In the genomic region with DNA sequence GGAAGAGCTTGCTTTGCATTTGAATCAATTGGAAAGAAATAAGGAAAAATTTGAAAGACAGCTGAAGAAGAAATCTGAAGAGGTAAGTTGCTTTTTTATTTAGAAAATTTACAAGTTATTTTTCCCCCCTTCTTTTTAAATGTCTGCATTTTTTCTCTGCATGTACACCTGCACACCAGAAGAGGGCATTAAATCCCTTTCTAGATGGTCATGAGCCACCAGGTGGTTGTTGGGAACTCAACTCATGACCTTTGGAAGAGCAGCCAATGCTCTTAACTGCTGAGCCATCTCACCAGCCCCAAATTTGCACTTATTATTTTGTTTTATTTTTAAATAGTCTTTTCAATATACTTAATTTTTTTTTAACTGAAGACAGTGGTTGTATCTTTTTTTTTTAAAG, we compare ENCODE assay signal across 25 mouse cellular contexts. TPM values are rescaled to one million over a fixed set of nuclear protein-coding genes. Genes with fewer than 3 reads are reported as not detected.
DNase-seq lines count a peak whose midpoint lies in the region; ATAC-seq and TF ChIP-seq lines count a peak whose summit lies in the region.
"Had no signal": no experiment of that assay in that cellular context is flagged by ENCODE, and none has a peak within 500 bp of the region (broad histone marks: within the 10 kb centered on the region; RNA-seq: fewer than 3 reads in every experiment).

No protein-coding gene starts in this region.

- H3K36me3 ChIP-seq in kidney, postnatal 0 days (ENCODE audit: insufficient read depth, low read length), result no peaks in the 10 kb centered on the region
- no peaks in the 10 kb centered on the region for H3K36me3 ChIP-seq in heart, embryonic 11.5 days (ENCODE audit: control insufficient read depth, insufficient read depth, low read length)
- H3K36me3 ChIP-seq: hindbrain, embryonic 12.5 days; limb, embryonic 10.5 days; liver, embryonic 13.5 days; lung, embryonic 15.5 days; neural tube, embryonic 12.5 days had no signal

- no peak overlapping the region for H3K4me2 ChIP-seq in kidney, postnatal 0 days (ENCODE audit: low read length)
- no peak overlapping the region for H3K4me2 ChIP-seq in heart, embryonic 11.5 days
- H3K4me2 ChIP-seq: hindbrain, embryonic 12.5 days; liver, embryonic 13.5 days; lung, embryonic 15.5 days; midbrain, embryonic 11.5 days; neural tube, embryonic 12.5 days had no signal

- no peak overlapping the region for H3K27ac ChIP-seq in kidney, postnatal 0 days
- H3K27ac ChIP-seq in heart, embryonic 11.5 days (ENCODE audit: low read depth, low read length), result no peak overlapping the region
- H3K27ac ChIP-seq: hindbrain, embryonic 12.5 days; limb, embryonic 10.5 days; liver, embryonic 13.5 days; lung, embryonic 15.5 days; neural tube, embryonic 12.5 days had no signal

- H3K27me3 ChIP-seq in kidney, postnatal 0 days (ENCODE audit: insufficient read depth, low read length), result no peaks in the 10 kb centered on the region
- H3K27me3 ChIP-seq in heart, embryonic 11.5 days (ENCODE audit: control insufficient read depth, insufficient read depth, low read length), result no peaks in the 10 kb centered on the region
- H3K27me3 ChIP-seq: hindbrain, embryonic 12.5 days; liver, embryonic 13.5 days; lung, embryonic 15.5 days; neural tube, embryonic 12.5 days had no signal

- no peak overlapping the region for H3K9ac ChIP-seq in kidney, postnatal 0 days (ENCODE audit: low read depth, low read length)
- no peak overlapping the region for H3K9ac ChIP-seq in heart, embryonic 11.5 days (ENCODE audit: low read depth, low read length)
- H3K9ac ChIP-seq: forebrain, postnatal 0 days; hindbrain, embryonic 12.5 days; liver, embryonic 13.5 days; lung, embryonic 15.5 days; neural tube, embryonic 12.5 days had no signal

- H3K4me3 ChIP-seq in kidney, postnatal 0 days (replicated peaks; ENCODE audit: low read depth, low read length), result no peak overlapping the region
- no peak overlapping the region for H3K4me3 ChIP-seq in heart, embryonic 11.5 days (ENCODE audit: low read depth, low read length)
- H3K4me3 ChIP-seq: hindbrain, embryonic 12.5 days; limb, embryonic 10.5 days; liver, embryonic 13.5 days; lung, embryonic 15.5 days; neural tube, embryonic 12.5 days had no signal

- no peak for ATAC-seq in kidney, postnatal 0 days (replicated peaks; ENCODE audit: low FRiP score, low read depth)
- ATAC-seq in heart, embryonic 11.5 days (replicated peaks; ENCODE audit: insufficient number of reproducible peaks, low FRiP score, low TSS enrichment), result no peak
- ATAC-seq: CD4-positive, CD25-positive, alpha-beta regulatory T cell, adult 4 months; forebrain, postnatal 0 days; inflammation-experienced regulatory T-cells, adult 6 months had no signal

- H3K4me1 ChIP-seq in kidney, postnatal 0 days (replicated peaks; ENCODE audit: insufficient read depth, low read length), result no peaks in the 10 kb centered on the region
- H3K4me1 ChIP-seq in heart, embryonic 11.5 days (ENCODE audit: control insufficient read depth, insufficient read depth, low read length), result no peaks in the 10 kb centered on the region
- H3K4me1 ChIP-seq: hindbrain, embryonic 12.5 days; limb, embryonic 10.5 days; liver, embryonic 13.5 days; lung, embryonic 15.5 days; neural tube, embryonic 12.5 days had no signal

- DNase-seq in kidney, postnatal 0 days (ENCODE audit: low spot score), result no peak
- DNase-seq in kidney, adult 18-20 months, result no peak
- peak; percentile 30 for DNase-seq in 3T3-L1 (ENCODE audit: low read depth, low spot score)
- peak; percentile 43 for DNase-seq in 416B (ENCODE audit: low read depth)
- DNase-seq in R1 (ENCODE audit: low read depth, low spot score), result peak; percentile 14
- DNase-seq in right cerebral cortex, postnatal 36 days (ENCODE audit: low spot score in 2 of 2), result no peak
- DNase-seq: adrenal gland, postnatal 14 days; cerebellum, adult 11-12 months; cerebellum, postnatal 25 days; embryo, embryonic 11 days; forebrain, postnatal 0 days; gastrocnemius, postnatal 10 days; heart, adult 18-20 months; liver, embryonic 13.5 days; right cerebral cortex, adult 18-20 months; thymus, postnatal 25 days had no signal

- TF ChIP-seq CTCF in kidney, postnatal 0 days (IDR thresholded peaks at IDR 0.05; ENCODE audit: low read depth), result peak; percentile 16; the same call in 1 of the 2 replicates

- H3K9me3 ChIP-seq in kidney, postnatal 0 days (replicated peaks; ENCODE audit: low read length), result no peaks in the 10 kb centered on the region
- no peaks in the 10 kb centered on the region for H3K9me3 ChIP-seq in heart, embryonic 11.5 days (replicated peaks; ENCODE audit: control insufficient read depth, low read length)
- H3K9me3 ChIP-seq: hindbrain, embryonic 12.5 days; limb, embryonic 10.5 days; liver, embryonic 13.5 days; lung, embryonic 15.5 days; neural tube, embryonic 12.5 days had no signal

RNA-seq across cellular contexts. Expression of a gene that starts 56.3 kb away (rescaled TPM):
- polyA plus RNA-seq in kidney, postnatal 0 days (2015; fragmentation: Nextera tagmentation; extraction: Ambion mirVana), result 5.7 and 5.9 TPM in 2 replicates
- 5.9 and 6.6 TPM in 2 replicates for polyA plus RNA-seq in heart, embryonic 11.5 days (2014; fragmentation: Nextera tagmentation; extraction: Ambion mirVana)
- polyA plus RNA-seq: small intestine, adult 2 months had no signal

RNA-seq across cellular contexts. Expression of a gene that starts 56.5 kb away (rescaled TPM):
- polyA plus RNA-seq in kidney, postnatal 0 days (2015; fragmentation: Nextera tagmentation; extraction: Ambion mirVana), result 23.1 and 25.9 TPM in 2 replicates
- polyA plus RNA-seq in heart, embryonic 11.5 days (2014; fragmentation: Nextera tagmentation; extraction: Ambion mirVana), result 27.4 and 31.0 TPM in 2 replicates

Comparison
In these comparisons a context has a peak if more than half of its experiments do, and no peak if none do; other contexts are left out.
1. DNase-seq: peak in 3T3-L1 (single experiment), 416B (single experiment) and R1 (single experiment); none in kidney, postnatal 0 days (single experiment), kidney, adult 18-20 months (single experiment) and right cerebral cortex, postnatal 36 days (0 of 2).